Mouse (Mus musculus): ENCODE measurements around the gene Rpusd2. TPM values are rescaled to one million over a fixed set of nuclear protein-coding genes. Genes with fewer than 3 reads are reported as not detected.
"Not testable (repeated sequence)": the region's sequence is repeated elsewhere in the genome, so short reads cannot be mapped to it uniquely, and the experiment has no call there.

The Rpusd2 gene
- 19.0 and 25.4 TPM in 2 replicates for total RNA-seq (2014; fragmentation: Nextera tagmentation)
- 20.1 and 23.0 TPM in 2 replicates for total RNA-seq (2017)

GRCm38 (mm10) chr2:119034656-119035396 lies at the start of gene Rpusd2:
Rpusd2 (plus strand) TSS chr2:119034790.
- peak; percentile 96 for ATAC-seq (replicated peaks; ENCODE audit: low FRiP score, low TSS enrichment, poor library complexity, severe bottlenecking)

GRCm38 (mm10) chr2:118995490-118995889 lies 39.1 kb upstream of the Rpusd2 start:
- no peak for ATAC-seq (replicated peaks; ENCODE audit: low FRiP score, low TSS enrichment, poor library complexity, severe bottlenecking)

GRCm38 (mm10) chr2:118995919-118996797 lies 38.4 kb upstream of the Rpusd2 start:
- ATAC-seq (replicated peaks; ENCODE audit: low FRiP score, low TSS enrichment, poor library complexity, severe bottlenecking) = no peak

- no peak for ATAC-seq (replicated peaks; ENCODE audit: low FRiP score, low TSS enrichment, poor library complexity, severe bottlenecking)
These were observed 37.8 kb upstream of the Rpusd2 start for GRCm38 (mm10) chr2:118996798-118997105.

GRCm38 (mm10) chr2:118998115-118998866 lies 36.3 kb upstream of the Rpusd2 start:
- no peak for ATAC-seq (replicated peaks; ENCODE audit: low FRiP score, low TSS enrichment, poor library complexity, severe bottlenecking)

GRCm38 (mm10) chr2:118999025-118999639 lies 35.5 kb upstream of the Rpusd2 start:
- ATAC-seq (replicated peaks; ENCODE audit: low FRiP score, low TSS enrichment, poor library complexity, severe bottlenecking) = no peak

GRCm38 (mm10) chr2:119006886-119007285 lies 27.7 kb upstream of the Rpusd2 start:
- no peak for ATAC-seq (replicated peaks; ENCODE audit: low FRiP score, low TSS enrichment, poor library complexity, severe bottlenecking)

- ATAC-seq (replicated peaks; ENCODE audit: low FRiP score, low TSS enrichment, poor library complexity, severe bottlenecking) = no peak
These were observed 25.2 kb upstream of the Rpusd2 start for GRCm38 (mm10) chr2:119009376-119009775.

GRCm38 (mm10) chr2:119014989-119015388 lies 19.6 kb upstream of the Rpusd2 start:
- no peak; the same call in 1 of the 2 replicates for ATAC-seq (replicated peaks; ENCODE audit: low FRiP score, low TSS enrichment, poor library complexity, severe bottlenecking)

GRCm38 (mm10) chr2:119015604-119016180 lies 18.9 kb upstream of the Rpusd2 start:
- peak; percentile 54 for ATAC-seq (replicated peaks; ENCODE audit: low FRiP score, low TSS enrichment, poor library complexity, severe bottlenecking)

GRCm38 (mm10) chr2:119016312-119016711 lies 18.3 kb upstream of the Rpusd2 start:
- ATAC-seq (replicated peaks; ENCODE audit: low FRiP score, low TSS enrichment, poor library complexity, severe bottlenecking) = not testable (repeated sequence)

- ATAC-seq (replicated peaks; ENCODE audit: low FRiP score, low TSS enrichment, poor library complexity, severe bottlenecking) = no peak
These were observed 16.9 kb upstream of the Rpusd2 start for GRCm38 (mm10) chr2:119017647-119018046.

- no peak for ATAC-seq (replicated peaks; ENCODE audit: low FRiP score, low TSS enrichment, poor library complexity, severe bottlenecking)
These were observed 16.0 kb upstream of the Rpusd2 start for GRCm38 (mm10) chr2:119018391-119019122.

GRCm38 (mm10) chr2:119019131-119019530 lies 15.5 kb upstream of the Rpusd2 start:
- peak; percentile 61 for ATAC-seq (replicated peaks; ENCODE audit: low FRiP score, low TSS enrichment, poor library complexity, severe bottlenecking)

GRCm38 (mm10) chr2:119019538-119019937 lies 15.1 kb upstream of the Rpusd2 start:
- no peak for ATAC-seq (replicated peaks; ENCODE audit: low FRiP score, low TSS enrichment, poor library complexity, severe bottlenecking)

- no peak for ATAC-seq (replicated peaks; ENCODE audit: low FRiP score, low TSS enrichment, poor library complexity, severe bottlenecking)
These were observed 11.4 kb upstream of the Rpusd2 start for GRCm38 (mm10) chr2:119023154-119023660.

GRCm38 (mm10) chr2:119024536-119025238 lies 9.9 kb upstream of the Rpusd2 start:
- peak; percentile 89 for ATAC-seq (replicated peaks; ENCODE audit: low FRiP score, low TSS enrichment, poor library complexity, severe bottlenecking)

- ATAC-seq (replicated peaks; ENCODE audit: low FRiP score, low TSS enrichment, poor library complexity, severe bottlenecking) = no peak
These were observed 9.4 kb upstream of the Rpusd2 start for GRCm38 (mm10) chr2:119025239-119025616.
